Mouse (Mus musculus): ENCODE results near the gene Ncor2.
A peak's percentile ranks its signal among the peaks of the same experiment; 100 is the strongest.

Ncor2 gene

GRCm38 (mm10) chr5:125168101-125168500 lies 10.9 kb downstream of the Ncor2 start:
- no peak for DNase-seq

GRCm38 (mm10) chr5:125167524-125167923 lies 11.5 kb downstream of the Ncor2 start:
- DNase-seq: no peak

GRCm38 (mm10) chr5:125165993-125166392 lies 13.0 kb downstream of the Ncor2 start:
- DNase-seq: no peak

GRCm38 (mm10) chr5:125164465-125165167 lies 14.4 kb downstream of the Ncor2 start:
- DNase-seq: no peak

- DNase-seq: no peak
Observed at GRCm38 (mm10) chr5:125163441-125164050, 15.5 kb downstream of the Ncor2 start.

- DNase-seq: no peak
Observed at GRCm38 (mm10) chr5:125162461-125162860, 16.6 kb downstream of the Ncor2 start.

- DNase-seq: no peak
Observed at GRCm38 (mm10) chr5:125159804-125160405, 19.1 kb downstream of the Ncor2 start.

GRCm38 (mm10) chr5:125159293-125159692 lies 19.7 kb downstream of the Ncor2 start:
- no peak for DNase-seq

- DNase-seq: peak in 1 of 2 experiments; percentile 57
Observed at GRCm38 (mm10) chr5:125158232-125158961, 20.6 kb downstream of the Ncor2 start.

- no peak for DNase-seq
Observed at GRCm38 (mm10) chr5:125157375-125158033, 21.5 kb downstream of the Ncor2 start.

- no peak for DNase-seq
Observed at GRCm38 (mm10) chr5:125156418-125157205, 22.4 kb downstream of the Ncor2 start.

GRCm38 (mm10) chr5:125155451-125155850 lies 23.6 kb downstream of the Ncor2 start:
- no peak for DNase-seq

- no peak for DNase-seq
Observed at GRCm38 (mm10) chr5:125154989-125155388, 24.0 kb downstream of the Ncor2 start.

GRCm38 (mm10) chr5:125154178-125154577 lies 24.8 kb downstream of the Ncor2 start:
- DNase-seq: no peak

- no peak for DNase-seq
Observed at GRCm38 (mm10) chr5:125153201-125153816, 25.7 kb downstream of the Ncor2 start.

GRCm38 (mm10) chr5:125151872-125152534 lies 27.0 kb downstream of the Ncor2 start:
- DNase-seq: no peak

GRCm38 (mm10) chr5:125150951-125151564 lies 28.0 kb downstream of the Ncor2 start:
- DNase-seq: no peak

GRCm38 (mm10) chr5:125149142-125149541 lies 29.9 kb downstream of the Ncor2 start:
- DNase-seq: no peak

- DNase-seq: no peak
Observed at GRCm38 (mm10) chr5:125148686-125149085, 30.3 kb downstream of the Ncor2 start.

GRCm38 (mm10) chr5:125148173-125148572 lies 30.8 kb downstream of the Ncor2 start:
- no peak for DNase-seq

GRCm38 (mm10) chr5:125147124-125147523 lies 31.9 kb downstream of the Ncor2 start:
- no peak for DNase-seq
